Mouse (Mus musculus): Measurements from ENCODE around the gene Gmeb1.

GRCm38 (mm10) chr4:132187826-132188401 is 73.5 kb downstream of the Gmeb1 start:
- TF ChIP-seq CTCF (conservative IDR thresholded peaks at IDR 0.05; ENCODE audit: insufficient read depth, insufficient read length, low read depth, low read length) (no peak), POLR2A (IDR thresholded peaks at IDR 0.05; ENCODE audit: low read depth, low read length) (no peak)

Measured in kidney, adult 2 months (tissue).